Mouse (Mus musculus) liver, adult (tissue): Measurements from ENCODE around the gene Olfr646.

Experiments
- GATA4 ChIP-seq: IDR thresholded peaks from 2 replicates; pipeline ENCODE4 v1.6.1; 2014; ENCODE audit warnings: mild to moderate bottlenecking, low read length; ENCODE audit not compliant: insufficient replicate concordance

Gene Olfr646

GRCm38 (mm10) chr7:104104757-104104972 is at the start of gene Olfr646:
Gene Olfr646, plus strand, starts transcription at chr7:104104873.
- no peak for TF ChIP-seq GATA4

GRCm38 (mm10) chr7:104059215-104059614 is 45.5 kb upstream of the Olfr646 start:
- TF ChIP-seq GATA4 = no peak

GRCm38 (mm10) chr7:104061345-104061744 is 43.3 kb upstream of the Olfr646 start, which contains the start of gene 4930516K23Rik:
Gene 4930516K23Rik, minus strand, starts transcription at chr7:104061445.
- TF ChIP-seq GATA4 = no peak

GRCm38 (mm10) chr7:104071769-104072168 is 32.9 kb upstream of the Olfr646 start, which contains the start of gene Olfr644:
Gene Olfr644, minus strand, starts transcription at chr7:104071869.
- TF ChIP-seq GATA4 = no peak

- TF ChIP-seq GATA4 = no peak
These were observed 19.3 kb upstream of the Olfr646 start, which contains the start of gene Olfr645 for GRCm38 (mm10) chr7:104085365-104085764. Gene Olfr645, minus strand, starts transcription at chr7:104085465.

- TF ChIP-seq GATA4 = no peak
These were observed 538 bp upstream of the Olfr646 start for GRCm38 (mm10) chr7:104103913-104104756.

GRCm38 (mm10) chr7:104129726-104130125 is 25.1 kb downstream of the Olfr646 start, which contains the start of gene Ubqln5:
Gene Ubqln5, minus strand, starts transcription at chr7:104129826.
- no peak for TF ChIP-seq GATA4

- no peak for TF ChIP-seq GATA4
These were observed 32.6 kb downstream of the Olfr646 start, which contains the start of gene Olfr643 for GRCm38 (mm10) chr7:104137305-104137704. Gene Olfr643, minus strand, starts transcription at chr7:104137405.

GRCm38 (mm10) chr7:104143179-104143578 is 38.5 kb downstream of the Olfr646 start, which contains the start of gene Ubqln3:
Gene Ubqln3, minus strand, starts transcription at chr7:104143279.
- no peak for TF ChIP-seq GATA4

GRCm38 (mm10) chr7:104150456-104150855 is 45.8 kb downstream of the Olfr646 start, which contains the start of gene Ubqlnl:
Gene Ubqlnl, minus strand, starts transcription at chr7:104150556.
- no peak for TF ChIP-seq GATA4
